Mouse (Mus musculus): ENCODE data around the gene Gabrq. TPM values are rescaled to one million over a fixed set of nuclear protein-coding genes. Genes with fewer than 3 reads are reported as not detected.

Gabrq gene
- total RNA-seq (2021) = under 1 TPM; 0.15 to 0.18 TPM
- long read RNA-seq, experiment 1 = 0 reads
- long read RNA-seq, experiment 2 = 0 reads

- peak in 1 of 2 experiments; percentile 6 for DNase-seq (ENCODE audit: low spot score in 2 of 2)
Observed at GRCm38 (mm10) chrX:72824776-72825588, at the start of gene Gabrq. Gabrq (plus strand) TSS chrX:72825178.

DNA sequence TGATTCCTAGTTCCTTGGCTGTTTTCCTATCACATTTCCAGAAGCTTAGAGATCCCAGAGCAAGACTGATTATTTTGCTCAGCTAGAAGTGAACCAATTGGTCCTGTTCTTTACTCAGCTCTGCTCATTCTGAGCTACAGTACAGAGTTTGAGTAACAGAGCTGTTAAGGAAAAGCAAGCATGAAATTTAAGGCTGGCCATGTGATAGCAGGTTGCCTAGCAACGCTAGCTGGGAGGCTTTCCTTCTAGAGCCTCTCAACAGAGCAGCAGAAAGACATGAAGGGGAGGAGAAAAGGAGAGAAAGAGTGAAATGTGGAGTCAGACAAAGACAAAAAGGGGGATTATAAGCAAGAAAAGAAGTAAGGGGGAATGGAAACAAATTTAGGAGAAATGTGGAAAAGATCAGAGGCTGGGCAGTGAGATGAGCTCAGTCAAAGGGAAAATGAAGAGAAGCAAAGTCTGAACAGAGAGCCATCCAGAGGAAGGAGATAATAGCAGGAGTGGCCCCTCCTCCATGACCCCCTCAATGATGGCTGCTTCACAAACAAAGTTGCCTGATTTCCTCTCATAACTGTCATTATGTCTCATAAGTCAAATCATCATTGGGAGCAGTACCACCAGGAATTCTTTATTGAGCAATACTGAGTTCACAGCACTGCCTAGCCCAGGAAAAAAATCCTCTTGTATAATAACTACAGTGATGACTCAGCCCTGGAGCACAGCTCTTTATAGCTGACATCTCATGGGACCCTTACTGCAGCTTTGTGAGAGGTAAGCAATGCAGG is 36.0 kb upstream of the Gabrq start:
- no peak for DNase-seq (ENCODE audit: low spot score in 2 of 2)

GRCm38 (mm10) chrX:72789558-72789871 is 35.5 kb upstream of the Gabrq start:
- DNase-seq (ENCODE audit: low spot score in 2 of 2) = no peak

GRCm38 (mm10) chrX:72819594-72819993 is 5.4 kb upstream of the Gabrq start:
- DNase-seq (ENCODE audit: low spot score in 2 of 2) = peak; percentile 47 to 60

- no peak for DNase-seq (ENCODE audit: low spot score in 2 of 2)
Observed at GRCm38 (mm10) chrX:72823310-72823709, 1.7 kb upstream of the Gabrq start.

DNA sequence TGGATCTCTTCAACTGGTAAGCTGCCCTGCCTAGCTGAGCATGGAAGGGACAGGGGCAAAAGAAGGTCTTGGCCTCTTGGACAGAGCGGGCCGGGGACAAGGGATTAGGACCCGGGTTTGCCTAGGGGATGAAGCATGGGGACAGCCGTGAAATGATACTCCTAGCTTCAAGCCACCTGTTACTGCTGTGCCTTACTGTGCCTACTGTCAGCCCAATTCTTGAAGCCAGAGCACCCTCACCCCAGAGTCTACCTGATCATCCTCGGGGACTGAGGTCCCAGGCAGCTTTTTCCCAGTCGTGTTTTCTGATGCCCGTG is 569 bp downstream of the Gabrq start:
- DNase-seq (ENCODE audit: low spot score in 2 of 2) = no peak

Other genes with a start within 250 kb of the Gabrq start
- 1 to 10 TPM; 2.1 to 2.7 TPM for gene Gabra3, start 168.3 kb upstream of the Gabrq start, total RNA-seq (2021)
- gene Cetn2, start 93.2 kb downstream of the Gabrq start, total RNA-seq (2021) = 10 to 100 TPM; 26.9 to 28.8 TPM
- 10 to 100 TPM; 13.5 to 15.7 TPM for gene Nsdhl, start 93.4 kb downstream of the Gabrq start, total RNA-seq (2021)
- gene Zfp185, start 162.2 kb downstream of the Gabrq start, total RNA-seq (2021) = 10 to 100 TPM; 13.9 to 21.5 TPM
- under 1 TPM in 1 of 2 experiments, not detected in 1; 0.12 TPM for gene Pnma5, start 211.9 kb downstream of the Gabrq start, total RNA-seq (2021)
- not detected for gene Pnma3, start 239.6 kb downstream of the Gabrq start, total RNA-seq (2021)

Data from gastrocnemius, postnatal 4 days (tissue).